Mouse (Mus musculus) layer of hippocampus, adult 9-10 months (tissue): Measurements from ENCODE around the gene Atxn2.

ENCODE experiments used
- DNase-seq: peaks from one replicate; pipeline ENCODE4 v3.0.0; 2022; ENCODE audit warnings: low spot score

Atxn2 gene

DNA sequence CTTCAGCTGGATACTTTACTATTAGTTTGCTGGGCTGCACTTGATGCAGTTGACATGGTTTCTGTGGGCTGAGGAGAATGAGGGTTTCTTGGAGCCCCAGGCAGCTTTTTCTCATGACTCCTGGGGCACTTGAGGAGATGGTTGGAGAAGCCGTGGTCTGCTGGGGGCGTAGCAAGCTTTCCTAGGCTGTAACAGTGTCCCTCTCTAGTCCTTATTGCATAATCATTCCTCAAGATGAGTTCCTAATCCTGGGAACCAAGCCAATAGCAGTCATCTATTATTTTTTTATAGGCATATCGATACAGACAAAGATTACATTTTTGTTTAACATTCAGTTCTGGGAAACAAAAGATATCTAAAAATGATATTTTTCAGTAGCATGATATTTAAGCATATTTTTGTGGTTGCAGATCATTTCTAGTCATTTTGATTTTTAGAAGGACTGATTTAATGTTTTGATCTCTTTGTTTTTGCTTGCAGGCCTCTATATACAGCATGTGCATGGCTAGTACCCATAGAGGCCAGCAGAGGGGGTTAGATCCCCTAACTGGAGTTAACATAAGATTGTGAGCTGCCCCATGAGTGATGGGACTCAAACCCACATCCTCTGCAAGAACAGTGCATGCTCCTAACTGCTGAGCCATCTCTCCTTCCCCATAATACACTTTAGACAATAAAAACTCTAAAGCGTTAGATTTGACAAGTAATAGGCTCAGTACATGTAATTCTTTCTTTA, 55.1 kb downstream of the Atxn2 start:
- no peak for DNase-seq

DNA sequence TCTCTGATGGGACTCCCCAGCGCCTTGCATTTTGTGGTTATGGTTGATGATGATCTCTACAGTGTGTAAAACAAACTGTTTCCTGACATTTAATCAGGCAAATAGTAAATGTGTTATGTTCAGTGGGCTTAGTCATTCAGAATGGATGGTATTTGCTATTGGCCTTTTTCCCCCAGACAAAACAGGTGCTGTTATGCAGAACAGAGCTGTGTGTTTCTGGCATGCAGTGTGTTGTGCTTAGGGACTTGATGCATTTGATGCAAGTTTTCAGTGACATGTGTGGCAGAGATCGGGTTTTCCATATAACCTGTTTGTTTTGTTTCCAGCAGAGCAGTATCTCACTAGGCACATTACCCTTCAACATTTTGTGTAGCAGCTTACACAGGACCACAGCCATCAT, 56.4 kb downstream of the Atxn2 start:
- DNase-seq: no peak

DNA sequence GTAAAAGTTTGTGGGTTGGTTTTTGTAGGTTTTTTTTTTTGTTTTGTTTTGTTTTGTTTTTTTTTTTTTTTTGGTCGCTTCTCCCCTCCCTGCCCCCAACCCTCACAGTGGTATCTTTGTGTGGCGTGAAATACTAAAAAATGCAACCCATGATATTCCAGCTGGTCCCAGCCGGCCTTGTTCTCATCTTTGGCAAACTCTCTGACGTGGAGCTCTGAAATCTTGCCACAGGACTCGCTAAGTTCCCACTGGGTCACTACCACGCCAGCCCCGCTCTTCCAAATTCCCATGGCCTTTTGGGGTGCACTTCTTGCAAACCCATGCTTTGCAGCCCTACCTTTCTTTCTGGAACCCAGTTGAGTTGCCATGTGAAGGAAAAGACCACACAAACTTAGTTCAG, 58.7 kb downstream of the Atxn2 start:
- no peak for DNase-seq

DNA sequence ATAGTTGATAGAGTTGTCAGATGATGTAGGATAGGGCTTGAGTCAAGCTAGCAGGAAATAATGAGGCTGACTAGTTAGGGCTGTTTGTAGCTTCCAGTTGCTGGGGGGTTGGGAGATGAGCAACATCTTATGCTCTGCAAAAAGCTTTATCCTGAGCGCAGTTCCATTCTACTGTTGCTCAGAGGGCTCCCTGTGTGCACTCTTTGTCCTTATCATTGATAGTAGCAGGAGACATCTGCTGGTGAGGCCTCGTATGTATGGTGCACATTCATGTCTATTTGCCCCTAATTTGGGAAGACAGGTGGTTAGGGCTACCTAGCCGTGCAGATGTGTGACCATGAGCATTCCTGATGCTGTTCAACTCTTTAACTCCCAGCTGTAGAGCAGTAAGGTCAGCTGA, 60.5 kb downstream of the Atxn2 start:
- no peak for DNase-seq

DNA sequence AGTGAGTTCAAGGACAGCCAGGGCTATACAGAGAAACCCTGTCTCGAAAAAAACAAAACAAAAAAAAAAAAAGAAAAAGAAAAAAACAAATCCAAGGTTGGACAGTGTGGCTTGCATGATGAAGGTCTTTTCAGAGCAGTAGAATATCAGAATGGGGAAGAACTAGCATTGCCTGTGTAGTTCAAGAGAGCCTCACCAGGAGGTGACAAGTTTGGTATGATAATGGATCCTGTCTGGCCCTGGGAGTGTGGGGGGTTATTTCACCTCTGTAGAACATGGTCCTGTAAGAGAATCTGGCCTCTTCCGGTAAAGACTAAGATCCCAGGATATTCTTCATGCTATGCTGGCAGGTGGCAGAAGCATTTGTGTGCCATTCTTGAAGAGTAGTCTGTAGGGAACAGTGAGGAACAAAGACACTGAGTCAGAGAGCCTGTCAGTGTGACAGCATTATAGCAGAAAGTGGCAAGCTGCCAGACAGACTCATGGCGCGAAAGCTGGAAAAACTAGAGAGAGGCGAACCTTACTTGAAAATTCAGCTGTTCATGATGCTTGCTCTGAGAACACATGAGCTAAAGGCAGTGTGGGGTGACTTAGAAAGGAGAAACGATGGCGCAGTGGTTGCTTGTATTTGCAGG, 67.5 kb downstream of the Atxn2 start:
- peak; percentile 61 for DNase-seq

DNA sequence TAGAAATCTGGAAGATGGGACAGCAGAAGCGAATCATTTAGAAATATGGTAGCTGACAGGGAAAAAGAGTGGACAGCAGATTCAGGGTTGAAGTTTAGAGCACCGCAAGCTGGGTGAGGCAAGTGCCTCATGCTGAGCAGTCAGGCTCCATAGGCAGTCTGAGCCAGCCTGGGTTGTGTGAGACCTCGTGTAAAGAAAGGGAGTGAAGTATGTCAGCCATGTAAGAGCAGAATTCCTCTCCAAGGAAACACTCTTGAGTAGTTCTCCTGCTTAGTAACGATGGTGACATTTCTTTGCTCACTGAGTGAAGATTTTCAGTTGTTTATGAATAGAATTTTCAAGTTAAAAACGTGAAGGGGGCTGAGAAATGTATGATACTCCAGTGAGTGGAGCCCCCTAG, 69.0 kb downstream of the Atxn2 start:
- no peak for DNase-seq

DNA sequence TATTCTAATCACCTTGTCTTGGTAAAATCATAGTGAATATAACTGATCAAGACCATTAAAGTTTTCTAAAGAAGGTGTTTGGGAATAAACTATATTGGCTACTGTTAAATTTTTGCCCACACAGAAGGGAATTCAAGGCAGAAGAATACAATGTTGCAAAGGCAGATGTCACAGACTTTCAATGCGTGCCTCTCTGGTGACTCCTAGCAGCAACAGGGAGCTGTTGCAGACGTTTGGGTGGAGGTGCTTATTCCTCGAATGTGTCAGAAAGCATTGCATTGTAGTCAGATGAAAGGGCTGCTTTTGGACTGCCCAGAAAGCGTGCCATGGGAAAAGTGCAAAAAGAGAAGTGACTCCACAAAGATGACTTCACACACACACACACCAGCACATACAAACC, 71.3 kb downstream of the Atxn2 start:
- no peak for DNase-seq

DNA sequence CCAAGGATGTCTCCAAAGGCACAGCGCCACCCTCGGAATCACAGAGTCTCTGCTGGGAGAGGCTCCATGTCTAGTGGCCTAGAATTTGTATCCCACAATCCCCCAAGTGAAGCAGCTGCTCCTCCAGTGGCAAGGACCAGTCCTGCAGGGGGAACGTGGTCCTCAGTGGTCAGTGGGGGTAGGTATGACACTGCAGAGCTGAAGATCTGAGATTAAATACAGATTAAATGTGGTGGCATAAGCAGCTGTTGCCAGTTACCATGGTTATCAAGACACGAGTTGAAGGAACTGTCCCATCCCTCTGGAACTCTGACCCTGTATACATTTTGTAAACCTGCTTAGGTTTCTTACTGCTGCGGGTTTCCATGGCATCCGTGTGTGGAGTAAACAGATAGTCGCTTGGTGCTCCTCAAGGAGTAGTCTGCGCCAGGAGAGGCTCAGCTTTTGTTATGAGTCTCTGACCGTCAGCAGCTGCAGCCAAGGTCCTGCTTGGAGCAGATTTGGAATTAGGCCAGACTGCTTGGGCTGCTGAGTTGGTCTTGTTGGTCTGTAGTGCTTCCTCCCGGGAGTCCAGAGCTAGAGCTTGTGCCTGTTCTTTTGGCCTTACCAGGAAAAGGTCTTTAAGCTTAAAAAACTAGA, 72.8 kb downstream of the Atxn2 start:
- DNase-seq: no peak

DNA sequence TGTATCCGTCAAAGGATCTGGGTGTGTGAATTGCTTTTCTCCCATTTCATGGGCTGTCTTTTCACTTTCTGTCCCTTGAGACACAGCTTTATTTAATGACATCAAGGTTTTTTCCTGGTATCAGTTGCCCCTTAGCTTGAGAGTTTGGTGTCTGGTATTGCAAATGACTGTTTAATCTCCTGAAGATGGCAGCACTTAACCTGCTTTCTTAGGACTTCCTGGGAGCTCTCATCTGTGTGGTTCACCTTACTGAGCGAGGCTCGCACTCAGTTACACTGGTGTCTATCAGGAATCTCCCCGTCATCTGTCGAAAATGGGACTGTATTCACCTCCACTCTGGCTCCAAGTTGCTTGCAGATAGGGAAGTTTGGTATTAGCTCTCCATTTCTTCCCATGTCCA, 79.9 kb downstream of the Atxn2 start:
- DNase-seq: no peak

DNA sequence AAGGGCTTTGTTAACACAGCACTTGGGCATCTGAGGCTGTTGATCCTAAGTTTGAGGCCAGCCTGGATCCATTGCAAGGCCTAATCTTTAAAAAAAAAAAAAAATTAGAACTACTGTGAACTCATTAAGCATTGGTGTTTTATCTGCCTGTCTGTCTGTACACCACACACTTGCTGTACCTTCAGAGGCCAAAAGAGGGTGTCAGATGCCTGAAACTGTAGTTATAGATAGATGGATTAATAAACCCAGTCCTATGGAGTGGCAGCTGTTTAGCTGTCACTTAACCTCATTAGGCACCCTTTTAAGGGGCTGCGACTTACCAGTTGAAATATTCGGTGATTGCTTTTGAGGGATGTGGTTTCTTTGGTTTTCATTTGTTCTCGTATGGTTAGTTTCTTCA, 84.7 kb downstream of the Atxn2 start:
- DNase-seq: no peak

DNA sequence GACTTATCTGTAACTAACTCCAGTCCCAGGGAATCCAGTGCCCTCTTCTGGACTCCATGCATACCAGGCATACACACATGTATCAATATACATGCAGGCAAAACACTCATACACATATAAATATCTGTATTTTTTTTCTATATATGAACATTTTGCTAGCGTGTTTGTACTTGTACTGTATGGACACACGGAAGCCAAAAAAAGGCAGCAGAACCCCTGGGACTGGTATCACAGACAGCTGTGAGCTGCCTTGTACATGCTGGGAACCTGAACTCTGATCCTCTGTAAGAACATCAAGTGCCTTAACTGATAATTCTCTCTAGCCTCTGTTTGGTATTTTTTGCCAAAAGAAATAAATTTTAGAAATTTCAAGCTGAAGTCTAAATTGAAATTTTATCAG, 87.3 kb downstream of the Atxn2 start:
- no peak for DNase-seq

DNA sequence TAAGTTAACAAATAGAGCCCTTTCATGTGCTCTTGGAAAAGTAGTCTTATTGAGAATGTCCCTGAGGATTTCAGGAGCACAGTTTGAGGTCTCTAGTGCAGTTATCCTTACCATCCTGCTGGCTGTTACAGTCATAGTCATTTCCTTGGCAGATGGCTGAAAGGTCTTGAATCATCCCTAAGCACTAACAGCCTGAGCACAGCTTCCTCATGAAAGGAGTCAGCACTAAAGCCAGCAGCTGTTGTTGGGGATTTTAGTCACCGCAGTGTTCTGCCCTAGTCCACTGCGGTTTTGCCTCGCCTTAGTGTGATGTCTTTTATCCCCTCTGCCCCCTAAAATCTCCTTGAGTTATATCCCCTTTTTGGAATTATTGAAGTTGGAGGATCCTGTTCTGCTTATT, 96.0 kb downstream of the Atxn2 start:
- DNase-seq: no peak

DNA sequence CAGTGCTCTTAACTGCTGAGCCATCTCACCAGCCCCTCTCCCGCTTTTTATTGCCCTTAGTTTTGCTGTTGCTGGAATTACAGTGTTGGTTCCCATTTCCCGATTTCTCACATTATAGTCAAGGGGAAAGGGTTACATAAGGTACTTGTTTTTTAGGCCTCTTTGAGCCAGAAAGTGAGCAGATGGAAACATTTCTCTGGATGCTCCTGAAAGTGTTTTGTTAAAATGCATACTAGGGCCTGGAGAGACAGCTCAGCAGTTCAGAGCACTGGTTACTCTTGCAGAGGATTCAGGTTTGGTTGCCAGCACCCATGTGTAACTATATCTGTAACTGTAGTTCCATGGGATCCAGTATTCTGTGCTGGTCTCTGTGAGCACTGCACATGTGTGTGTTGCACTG, 97.1 kb downstream of the Atxn2 start:
- no peak for DNase-seq

DNA sequence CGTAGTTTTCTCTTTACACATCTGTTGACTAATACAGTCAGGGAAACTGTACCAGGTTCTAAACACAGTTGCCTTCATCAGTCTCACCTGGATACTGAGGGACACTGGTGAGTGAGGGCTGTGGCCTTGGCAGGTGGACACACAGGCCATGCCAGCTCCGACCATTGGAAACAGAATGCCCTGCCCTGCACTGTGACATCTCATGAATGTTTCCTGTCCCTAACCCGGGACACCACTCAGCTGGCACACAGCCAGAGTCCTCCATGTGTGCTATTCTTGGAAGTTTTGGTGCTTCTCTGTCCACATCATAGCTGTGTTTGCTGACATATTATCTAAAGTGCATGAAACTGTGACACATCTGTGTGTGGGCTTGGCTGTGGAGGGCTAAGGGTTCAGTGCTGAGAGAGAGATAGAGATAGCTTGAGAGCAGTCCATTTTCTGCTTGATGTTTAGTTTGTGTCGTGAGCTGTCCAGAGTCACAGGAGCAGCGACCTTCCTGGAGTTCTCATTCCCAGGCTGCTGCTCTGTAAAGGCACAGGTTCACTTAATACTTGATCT, 98.6 kb downstream of the Atxn2 start:
- no peak for DNase-seq

DNA sequence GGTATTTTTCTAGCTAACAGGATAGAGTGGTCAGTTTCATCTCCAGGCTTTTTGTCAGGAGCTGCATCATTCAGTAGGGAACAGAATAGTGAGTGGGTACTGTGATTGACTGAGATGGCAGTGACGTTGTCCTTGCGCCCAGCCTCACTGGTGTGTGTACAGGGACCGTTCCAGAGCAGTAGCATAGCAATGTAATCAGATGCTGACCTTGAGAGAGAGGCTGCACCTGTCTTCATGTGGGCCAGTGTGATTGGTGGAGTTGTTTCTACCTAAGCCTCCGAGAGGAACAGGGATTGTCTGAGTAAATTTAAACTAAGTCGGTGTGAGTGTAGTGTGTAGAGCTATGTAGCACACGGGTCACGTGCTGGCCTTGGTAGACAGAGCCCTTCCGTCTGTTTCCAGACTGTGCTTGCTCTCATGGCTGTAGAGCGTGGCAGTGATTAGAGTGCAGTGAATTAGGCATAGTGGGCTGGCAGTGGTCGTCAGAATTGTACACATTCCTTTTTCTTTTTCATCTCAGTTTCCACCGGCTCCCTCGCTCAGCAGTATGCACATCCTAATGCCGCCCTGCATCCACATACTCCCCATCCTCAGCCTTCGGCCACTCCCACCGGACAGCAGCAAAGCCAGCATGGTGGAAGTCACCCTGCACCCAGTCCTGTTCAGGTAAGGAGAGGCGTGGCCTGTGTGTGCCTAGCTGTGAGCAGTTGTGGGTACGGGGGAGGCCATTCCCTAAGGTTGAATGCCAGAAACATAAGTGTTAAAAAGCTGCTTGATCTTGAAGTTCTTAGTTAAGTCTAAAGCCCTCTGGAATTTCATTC, 99.4 kb downstream of the Atxn2 start:
- DNase-seq: no peak

DNA sequence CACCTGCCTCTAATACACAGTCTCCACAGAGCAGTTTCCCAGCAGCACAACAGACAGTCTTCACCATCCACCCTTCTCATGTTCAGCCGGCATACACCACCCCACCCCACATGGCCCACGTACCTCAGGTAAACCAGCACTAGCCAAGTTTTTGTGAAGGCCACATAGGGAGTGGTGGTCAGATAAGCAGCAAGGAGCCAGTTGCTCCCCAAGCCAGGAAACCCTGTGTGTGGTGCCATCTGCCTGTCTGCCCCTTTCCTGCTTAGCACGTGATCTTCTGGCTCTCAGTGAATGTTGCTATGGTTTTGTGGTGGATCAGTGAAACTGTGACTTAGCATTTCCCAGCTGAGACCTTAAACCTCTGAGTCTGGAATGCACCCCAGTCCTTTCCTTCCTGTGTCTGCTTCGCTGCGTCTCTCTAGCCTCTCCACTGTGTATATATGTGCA, 100.4 kb downstream of the Atxn2 start:
- DNase-seq: no peak

DNA sequence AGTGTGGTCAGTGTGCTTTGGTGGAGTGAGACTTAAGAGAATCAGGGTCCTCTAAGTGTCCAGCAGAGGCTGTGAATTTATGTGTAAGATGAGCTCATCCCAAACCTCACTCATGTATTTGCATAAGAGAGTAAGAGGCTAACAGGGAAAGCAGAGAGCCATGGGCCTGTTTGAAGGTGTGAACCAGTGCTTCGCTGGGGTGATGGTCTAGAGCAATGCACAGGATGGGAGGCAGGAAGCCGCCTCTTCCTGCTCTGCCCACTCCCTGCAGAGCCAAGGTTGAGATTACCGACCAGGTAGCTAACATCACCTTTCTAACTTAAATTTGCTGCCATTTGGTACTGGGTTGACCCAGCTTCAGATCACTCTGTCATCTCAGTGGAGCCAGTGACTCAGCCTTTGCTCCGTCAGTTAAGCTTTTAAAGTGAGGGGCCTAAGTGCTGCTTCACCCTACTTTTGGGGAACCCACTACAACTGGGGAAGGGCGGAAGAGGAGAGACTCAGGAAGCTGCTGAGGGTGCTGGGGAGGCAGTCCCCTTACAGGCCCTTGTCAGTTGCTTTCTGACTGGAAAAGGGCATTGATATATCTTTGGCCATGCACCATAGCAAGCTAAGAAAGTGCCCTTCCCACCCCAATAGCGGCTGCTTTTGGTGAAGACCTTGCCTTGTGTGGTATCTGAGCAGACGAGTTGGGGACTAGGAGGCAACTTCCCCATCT, 101.5 kb downstream of the Atxn2 start:
- DNase-seq: no peak

DNA sequence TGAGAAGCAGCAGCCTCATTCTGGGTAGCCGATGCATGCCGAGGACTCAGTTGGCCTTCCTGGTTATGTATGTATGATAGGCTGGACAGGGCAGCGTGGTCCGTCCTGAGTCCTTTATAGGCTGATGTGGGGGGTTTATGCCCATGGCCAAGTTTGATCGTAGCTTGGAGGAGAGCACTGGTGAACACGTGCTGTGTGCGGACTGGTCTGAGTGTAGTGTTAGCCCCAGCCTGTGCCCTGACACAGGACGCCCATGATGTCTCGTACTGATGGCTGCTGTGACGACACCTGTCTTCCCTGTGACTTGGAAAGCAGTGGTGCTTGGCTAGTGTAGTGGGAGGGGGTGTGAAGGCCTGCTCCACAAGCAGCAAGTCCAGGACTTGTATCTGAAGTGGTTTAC, 102.6 kb downstream of the Atxn2 start:
- DNase-seq: no peak

DNA sequence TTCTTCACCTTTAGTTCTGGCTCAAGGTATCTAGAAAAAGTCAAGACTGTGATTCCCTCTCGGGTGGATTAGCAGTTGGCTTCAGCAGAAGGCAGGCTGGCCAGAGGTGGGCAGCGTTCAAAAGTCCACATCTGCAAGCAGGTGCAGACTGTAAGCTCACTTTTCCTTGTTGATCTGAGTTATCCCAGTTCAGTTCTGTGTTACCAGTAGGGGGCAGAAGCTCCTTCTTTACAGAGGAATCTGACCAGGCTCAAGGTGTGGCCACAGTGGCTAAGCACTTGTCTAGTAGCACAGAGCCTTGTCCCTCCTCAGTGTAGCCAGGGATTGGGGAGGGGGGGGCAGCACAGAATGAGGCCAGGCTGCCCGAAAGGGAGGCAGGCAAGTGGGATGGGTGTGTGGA, 103.9 kb downstream of the Atxn2 start:
- peak; percentile 59 for DNase-seq

DNA sequence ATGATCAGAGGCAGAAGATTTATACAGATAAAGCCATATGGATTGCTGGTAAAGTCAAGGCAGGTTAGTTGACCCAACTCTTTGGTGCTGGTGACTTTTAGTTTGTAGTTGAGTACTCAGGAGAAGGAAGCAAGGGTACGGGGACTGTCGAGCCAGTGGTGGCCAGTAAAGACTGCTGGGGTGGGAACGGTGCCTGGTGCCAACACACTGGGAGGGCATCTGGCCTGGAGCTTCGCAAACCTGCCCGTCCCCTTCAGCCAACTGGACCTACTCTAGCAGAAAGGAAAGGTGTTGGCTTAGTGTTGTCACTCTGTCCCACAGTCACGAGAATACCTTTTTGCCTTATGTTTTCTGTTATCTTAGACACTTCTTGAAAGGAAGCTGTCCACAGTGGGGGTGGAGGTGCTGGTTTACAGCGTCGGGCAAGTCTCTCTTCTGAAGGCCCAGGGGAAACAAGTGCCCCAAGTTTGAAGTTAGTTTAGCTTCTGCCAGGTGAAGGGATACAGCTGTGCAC, 104.8 kb downstream of the Atxn2 start:
- DNase-seq: no peak

DNA sequence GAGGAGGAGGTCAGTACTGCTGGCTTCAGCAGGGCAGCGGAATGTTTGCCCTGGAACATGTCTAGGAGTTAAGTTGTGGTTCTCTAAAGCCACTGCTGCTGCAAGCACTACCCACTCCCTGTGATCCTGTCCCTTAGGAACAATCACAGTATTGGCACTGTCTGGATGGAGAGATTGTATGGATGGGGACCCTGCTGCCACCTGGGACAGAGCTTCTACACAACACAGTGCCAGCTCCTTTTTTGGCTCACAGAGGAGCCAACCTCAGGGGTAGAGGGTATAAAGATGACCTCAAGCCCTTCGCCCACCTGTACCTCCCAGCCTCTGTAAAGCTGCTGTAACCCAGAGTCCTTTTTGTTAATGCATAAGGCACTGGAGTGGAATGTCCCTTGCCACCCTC, 105.5 kb downstream of the Atxn2 start:
- DNase-seq: no peak
